In the genomic region with DNA sequence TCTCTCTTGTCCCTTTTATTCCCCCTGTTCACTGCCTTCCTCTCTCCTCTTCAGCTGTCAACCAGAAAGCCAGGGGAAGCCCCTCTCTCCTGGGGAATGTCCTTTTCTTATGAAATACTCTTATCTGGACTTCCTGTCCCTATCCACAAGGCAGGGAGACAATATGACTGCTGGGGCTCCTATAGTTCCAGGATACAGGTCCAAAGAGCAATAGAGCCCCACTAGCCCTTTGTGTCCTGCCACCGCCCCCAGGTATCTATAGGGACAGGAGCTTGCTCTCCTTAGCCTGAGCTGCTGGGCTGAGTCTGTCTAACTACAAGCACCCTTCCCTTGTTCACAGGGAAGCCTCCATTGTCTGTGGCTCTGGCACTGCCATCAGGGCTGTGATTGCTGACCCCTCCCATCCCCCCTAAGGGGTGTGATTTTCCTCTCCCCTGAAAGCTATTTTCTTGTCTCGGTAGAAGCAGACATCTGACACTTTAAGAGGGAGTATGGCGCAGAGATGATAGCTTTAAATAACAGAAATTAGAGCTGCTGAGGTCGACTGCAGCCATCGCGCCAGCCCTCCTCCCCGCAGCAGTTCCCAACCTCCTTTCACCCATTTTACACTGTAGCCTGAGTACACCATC, we compare ENCODE assay signal across 16 mouse cellular contexts. TPM values are rescaled to one million over a fixed set of nuclear protein-coding genes. Genes with fewer than 3 reads are reported as not detected.
DNase-seq lines count a peak whose midpoint lies in the region; ATAC-seq and TF ChIP-seq lines count a peak whose summit lies in the region.
"Had no signal": no experiment of that assay in that cellular context is flagged by ENCODE, and none has a peak within 500 bp of the region (broad histone marks: within the 10 kb centered on the region; RNA-seq: fewer than 3 reads in every experiment).

No protein-coding gene starts in this region.

- no peak for ATAC-seq in kidney, embryonic 14.5 days (ENCODE audit: low FRiP score, low TSS enrichment)
- no peak; the same call in 1 of the 2 replicates for ATAC-seq in forebrain, embryonic 15.5 days (replicated peaks)
- peak; percentile 60 for ATAC-seq in intestine, postnatal 0 days
- no peak for ATAC-seq in neural tube, embryonic 13.5 days (ENCODE audit: low read depth)

- H3K27ac ChIP-seq in kidney, embryonic 14.5 days (ENCODE audit: low read depth, low read length), result 0 out of 2 replicates have a peak overlapping the region, but pooled peaks have one; percentile 1
- peak overlapping the region; percentile 99 for H3K27ac ChIP-seq in forebrain, embryonic 15.5 days (replicated peaks)
- H3K27ac ChIP-seq in intestine, postnatal 0 days (ENCODE audit: low read depth, low read length), result peak overlapping the region; percentile 71
- peak overlapping the region; percentile 95 for H3K27ac ChIP-seq in neural tube, embryonic 13.5 days (replicated peaks)
- no peak overlapping the region for H3K27ac ChIP-seq in thymus, adult 2 months (ENCODE audit: control insufficient read depth, insufficient read depth, low read length)
- H3K27ac ChIP-seq: heart, adult 2 months; lung, embryonic 15.5 days had no signal

- TF ChIP-seq POLR2A in thymus, adult 2 months (IDR thresholded peaks at IDR 0.05; ENCODE audit: control insufficient read depth, extremely low read depth, insufficient read depth, low read length, poor library complexity), result no peak

- intact Hi-C loops in left cerebral cortex, postnatal 14 days (cut with DNase I), result no loop called here

- no peak overlapping the region for H3K4me2 ChIP-seq in kidney, embryonic 14.5 days (replicated peaks; ENCODE audit: low read depth, low read length)
- no peak overlapping the region for H3K4me2 ChIP-seq in forebrain, embryonic 15.5 days (replicated peaks)
- H3K4me2 ChIP-seq in intestine, postnatal 0 days (replicated peaks; ENCODE audit: low read depth), result peak overlapping the region; percentile 35; the same call in 1 of the 2 replicates
- H3K4me2 ChIP-seq in neural tube, embryonic 13.5 days, result no peak overlapping the region
- H3K4me2 ChIP-seq: lung, embryonic 15.5 days had no signal

- no peaks in the 10 kb centered on the region for H3K36me3 ChIP-seq in kidney, embryonic 14.5 days (ENCODE audit: control insufficient read depth, insufficient read depth, low read length)
- no peaks in the 10 kb centered on the region for H3K36me3 ChIP-seq in forebrain, embryonic 15.5 days
- H3K36me3 ChIP-seq in intestine, postnatal 0 days (ENCODE audit: control insufficient read depth, insufficient read depth), result no peaks in the 10 kb centered on the region
- no peaks in the 10 kb centered on the region for H3K36me3 ChIP-seq in neural tube, embryonic 13.5 days
- H3K36me3 ChIP-seq in thymus, adult 2 months (ENCODE audit: control insufficient read depth, insufficient read depth, low read length), result no peaks in the 10 kb centered on the region
- H3K36me3 ChIP-seq: lung, embryonic 15.5 days had no signal

- WGBS in kidney, embryonic 14.5 days, result 18% methylated on average over 7 of the region's 7 CpGs
- 32% methylated on average over 7 of the region's 7 CpGs for WGBS in forebrain, embryonic 15.5 days
- whole genome bisulfite sequencing in intestine, postnatal 0 days, result 42% methylated on average over 7 of the region's 7 CpGs
- WGBS in neural tube, embryonic 13.5 days, result 13% methylated on average over 7 of the region's 7 CpGs
- 74% methylated on average over 7 of the region's 7 CpGs for WGBS in thymus, adult 2 months

- TF ChIP-seq CTCF in intestine, postnatal 0 days (IDR thresholded peaks at IDR 0.05; ENCODE audit: low read depth), result no peak
- no peak for TF ChIP-seq CTCF in thymus, adult 2 months (IDR thresholded peaks at IDR 0.05; ENCODE audit: borderline replicate concordance, control insufficient read depth, extremely low read depth, insufficient read depth, low read length, poor library complexity)

- H3K9ac ChIP-seq in kidney, embryonic 14.5 days (ENCODE audit: low read depth, low read length), result no peak overlapping the region
- peak overlapping the region; percentile 33; the same call in 1 of the 2 replicates for H3K9ac ChIP-seq in forebrain, embryonic 15.5 days (replicated peaks)
- no peak overlapping the region for H3K9ac ChIP-seq in intestine, postnatal 0 days (ENCODE audit: low read depth, low read length)
- H3K9ac ChIP-seq in neural tube, embryonic 13.5 days, result 0 out of 2 replicates have a peak overlapping the region, but pooled peaks have one; percentile 9
- H3K9ac ChIP-seq: lung, embryonic 15.5 days had no signal

- peaks cover 53% of the 10 kb centered on the region for H3K4me1 ChIP-seq in kidney, embryonic 14.5 days (ENCODE audit: control insufficient read depth, insufficient read depth, low read length)
- peaks cover 75% of the 10 kb centered on the region for H3K4me1 ChIP-seq in forebrain, embryonic 15.5 days
- peaks cover 19% of the 10 kb centered on the region for H3K4me1 ChIP-seq in intestine, postnatal 0 days (replicated peaks; ENCODE audit: control insufficient read depth, insufficient read depth, low read length)
- H3K4me1 ChIP-seq in neural tube, embryonic 13.5 days (replicated peaks), result peaks cover 69% of the 10 kb centered on the region
- peaks cover 48% of the 10 kb centered on the region for H3K4me1 ChIP-seq in thymus, adult 2 months (replicated peaks; ENCODE audit: control insufficient read depth, insufficient read depth, low read length)

- H3K9me3 ChIP-seq in kidney, embryonic 14.5 days (ENCODE audit: control insufficient read depth, low read length), result no peaks in the 10 kb centered on the region
- H3K9me3 ChIP-seq in forebrain, embryonic 15.5 days, result no peaks in the 10 kb centered on the region
- no peaks in the 10 kb centered on the region for H3K9me3 ChIP-seq in intestine, postnatal 0 days (ENCODE audit: control insufficient read depth)
- no peaks in the 10 kb centered on the region for H3K9me3 ChIP-seq in neural tube, embryonic 13.5 days
- H3K9me3 ChIP-seq: lung, embryonic 15.5 days; megakaryocyte, embryonic 14.5 days had no signal

- no peak for DNase-seq in kidney, adult 8-10 months
- no peak for DNase-seq in cerebellum, adult 9-11 months
- no peak for DNase-seq in left cerebral cortex, postnatal 14 days (ENCODE audit: low spot score in 2 of 2)
- no peak for DNase-seq in thymus, adult 2 months
- DNase-seq: adrenal gland, postnatal 25 days; cerebellum, adult 11 months; heart, adult 2 months; kidney, postnatal 36 days; left cerebral cortex, postnatal 4 days had no signal

- H3K27me3 ChIP-seq in kidney, embryonic 14.5 days (ENCODE audit: control insufficient read depth, insufficient read depth, low read length), result no peaks in the 10 kb centered on the region; the same call in 1 of the 2 replicates
- H3K27me3 ChIP-seq in forebrain, embryonic 15.5 days, result no peaks in the 10 kb centered on the region
- no peaks in the 10 kb centered on the region for H3K27me3 ChIP-seq in intestine, postnatal 0 days (replicated peaks; ENCODE audit: control insufficient read depth, insufficient read depth, low read length)
- peaks cover 56% of the 10 kb centered on the region for H3K27me3 ChIP-seq in neural tube, embryonic 13.5 days
- H3K27me3 ChIP-seq in thymus, adult 2 months (ENCODE audit: control insufficient read depth, insufficient read depth, low read length), result no peaks in the 10 kb centered on the region; the same call in 1 of the 2 replicates

- H3K4me3 ChIP-seq in kidney, embryonic 14.5 days (ENCODE audit: low read length), result no peak overlapping the region
- no peak overlapping the region for H3K4me3 ChIP-seq in forebrain, embryonic 15.5 days
- no peak overlapping the region for H3K4me3 ChIP-seq in intestine, postnatal 0 days (ENCODE audit: low read depth, low read length)
- no peak overlapping the region for H3K4me3 ChIP-seq in neural tube, embryonic 13.5 days
- H3K4me3 ChIP-seq in thymus, adult 2 months (ENCODE audit: control insufficient read depth, insufficient read depth, low read length), result no peak overlapping the region
- H3K4me3 ChIP-seq: heart, adult 2 months; lung, embryonic 15.5 days; megakaryocyte, embryonic 14.5 days had no signal

RNA-seq across cellular contexts. Expression of gene Ccdc33, which starts 3.2 kb away (rescaled TPM):
- polyA plus RNA-seq in kidney, embryonic 14.5 days (2014; fragmentation: Nextera tagmentation; extraction: Ambion mirVana), result 0.09 and 0.57 TPM in 2 replicates
- polyA plus RNA-seq in forebrain, embryonic 15.5 days (2015; fragmentation: Nextera tagmentation; extraction: Ambion mirVana), result 0.93 and 1.1 TPM in 2 replicates
- 0.14 and 0.16 TPM in 2 replicates for polyA plus RNA-seq in intestine, postnatal 0 days (2015; fragmentation: Nextera tagmentation; extraction: Ambion mirVana)
- polyA plus RNA-seq in neural tube, embryonic 13.5 days (2015; fragmentation: Nextera tagmentation; extraction: Ambion mirVana), result 0.33 and 0.58 TPM in 2 replicates
- total RNA-seq in left cerebral cortex, postnatal 14 days (2021), result 1 to 10 TPM in 1 of 2 experiments, under 1 TPM in 1; 0.42 to 1.3 TPM
- polyA plus RNA-seq in thymus, adult 2 months (2012; rRNA removed), result 0.94 and 1.2 TPM in 2 replicates
- total RNA-seq: heart, adult 2 months; hematopoietic stem cell, adult 5-6 weeks had no signal

RNA-seq across cellular contexts. Expression of gene Stra6, which starts 51.8 kb away (rescaled TPM):
- polyA plus RNA-seq in kidney, embryonic 14.5 days (2014; fragmentation: Nextera tagmentation; extraction: Ambion mirVana), result 25.7 and 39.2 TPM in 2 replicates
- 8.7 and 10.8 TPM in 2 replicates for polyA plus RNA-seq in forebrain, embryonic 15.5 days (2015; fragmentation: Nextera tagmentation; extraction: Ambion mirVana)
- 0.48 and 0.71 TPM in 2 replicates for polyA plus RNA-seq in intestine, postnatal 0 days (2015; fragmentation: Nextera tagmentation; extraction: Ambion mirVana)
- 47.5 and 48.5 TPM in 2 replicates for polyA plus RNA-seq in neural tube, embryonic 13.5 days (2015; fragmentation: Nextera tagmentation; extraction: Ambion mirVana)
- 10 to 100 TPM in 1 of 2 experiments, 1 to 10 TPM in 1; 7.7 to 10.4 TPM for total RNA-seq in left cerebral cortex, postnatal 14 days (2021)
- polyA plus RNA-seq in thymus, adult 2 months (2012; rRNA removed), result 5.2 and 6.1 TPM in 2 replicates
- total RNA-seq: hematopoietic stem cell, adult 5-6 weeks had no signal

Comparison
In these comparisons a context has a peak if more than half of its experiments do, and no peak if none do; other contexts are left out.
1. H3K9ac ChIP-seq: peak in forebrain, embryonic 15.5 days (single experiment) and neural tube, embryonic 13.5 days (single experiment); none in kidney, embryonic 14.5 days (single experiment) and intestine, postnatal 0 days (single experiment).